Mouse (Mus musculus) heart, adult 9 months (tissue): ENCODE data around the gene Kank1.
A peak's percentile ranks its signal among the peaks of the same experiment; 100 is the strongest.

Experiments used
- DNase-seq, 2 experiments: peaks; one replicate each; pipeline ENCODE4 v3.0.0; 2022; ENCODE audit warnings: low spot score in 2 of 2

The Kank1 gene

GRCm38 (mm10) chr19:25236596-25237491 lies at the start of gene Kank1:
Gene Kank1, plus strand, starts transcription at chr19:25236975.
- DNase-seq, result peak; percentile 21 to 54

- DNase-seq, result no peak
Measured at GRCm38 (mm10) chr19:25187681-25188080, 49.1 kb upstream of the Kank1 start.

GRCm38 (mm10) chr19:25193751-25194150 lies 43.0 kb upstream of the Kank1 start:
- DNase-seq, result no peak

- no peak for DNase-seq
Measured at GRCm38 (mm10) chr19:25200081-25200860, 36.5 kb upstream of the Kank1 start.

GRCm38 (mm10) chr19:25203077-25203476 lies 33.7 kb upstream of the Kank1 start:
- no peak for DNase-seq

GRCm38 (mm10) chr19:25206969-25207368 lies 29.8 kb upstream of the Kank1 start:
- no peak for DNase-seq

- DNase-seq, result peak; percentile 23 to 32
Measured at GRCm38 (mm10) chr19:25207731-25208361, 28.9 kb upstream of the Kank1 start.

GRCm38 (mm10) chr19:25208596-25209110 lies 28.1 kb upstream of the Kank1 start:
- DNase-seq, result no peak

GRCm38 (mm10) chr19:25220611-25221010 lies 16.2 kb upstream of the Kank1 start:
- DNase-seq, result no peak

- DNase-seq, result no peak
Measured at GRCm38 (mm10) chr19:25221964-25222640, 14.7 kb upstream of the Kank1 start.

- no peak for DNase-seq
Measured at GRCm38 (mm10) chr19:25230058-25230974, 6.5 kb upstream of the Kank1 start.

GRCm38 (mm10) chr19:25230975-25231334 lies 5.8 kb upstream of the Kank1 start:
- no peak for DNase-seq

- no peak for DNase-seq
Measured at GRCm38 (mm10) chr19:25232032-25232431, 4.7 kb upstream of the Kank1 start.

GRCm38 (mm10) chr19:25237492-25238040 lies 791 bp downstream of the Kank1 start:
- DNase-seq, result peak; percentile 29 to 42

GRCm38 (mm10) chr19:25238121-25238520 lies 1.3 kb downstream of the Kank1 start:
- no peak for DNase-seq

GRCm38 (mm10) chr19:25243566-25243965 lies 6.8 kb downstream of the Kank1 start:
- DNase-seq, result no peak

- no peak for DNase-seq
Measured at GRCm38 (mm10) chr19:25246062-25246461, 9.3 kb downstream of the Kank1 start.

- DNase-seq, result no peak
Measured at GRCm38 (mm10) chr19:25247858-25248552, 11.2 kb downstream of the Kank1 start.

GRCm38 (mm10) chr19:25249230-25249629 lies 12.5 kb downstream of the Kank1 start:
- DNase-seq, result no peak
